In genomic region chr17:87350471-87351240, GRCm38 (mm10) we compare ENCODE assay signal across 8 mouse cellular contexts.
DNase-seq lines count a peak whose midpoint lies in the region; ATAC-seq lines count a peak whose summit lies in the region.

No protein-coding gene starts in this region.

- no peak overlapping the region for H3K4me3 ChIP-seq in intestine, embryonic 16.5 days (ENCODE audit: low read length)
- no peak overlapping the region for H3K4me3 ChIP-seq in stomach, embryonic 16.5 days (replicated peaks; ENCODE audit: low read length)

- H3K27me3 ChIP-seq in intestine, embryonic 16.5 days (replicated peaks; ENCODE audit: control insufficient read depth, insufficient read depth, low read length), result no peaks in the 10 kb centered on the region
- H3K27me3 ChIP-seq in stomach, embryonic 16.5 days (ENCODE audit: control insufficient read depth, insufficient read depth, low read length), result no peaks in the 10 kb centered on the region

- peaks cover 7% of the 10 kb centered on the region for H3K36me3 ChIP-seq in intestine, embryonic 16.5 days (ENCODE audit: control insufficient read depth, insufficient read depth, low read length)
- H3K36me3 ChIP-seq in stomach, embryonic 16.5 days (ENCODE audit: control insufficient read depth, insufficient read depth, low read length), result no peaks in the 10 kb centered on the region

- intact Hi-C loops in left cerebral cortex, postnatal 25 days (cut with DNase I), result no loop called here

- WGBS in intestine, embryonic 16.5 days, result 50% methylated on average over 13 of the region's 13 CpGs
- 53% methylated on average over 13 of the region's 13 CpGs for WGBS in stomach, embryonic 16.5 days

- 0 out of 2 replicates have a peak, but pooled peaks have one; percentile 6 for ATAC-seq in intestine, embryonic 16.5 days
- ATAC-seq in stomach, embryonic 16.5 days (ENCODE audit: insufficient read depth, low FRiP score), result peak; percentile 48; the same call in 1 of the 2 replicates
- no peak for ATAC-seq in megakaryocyte, adult 5-6 weeks (ENCODE audit: poor library complexity, severe bottlenecking)

- H3K27ac ChIP-seq in intestine, embryonic 16.5 days (ENCODE audit: low read length), result peak overlapping the region; percentile 93
- peak overlapping the region; percentile 77 for H3K27ac ChIP-seq in stomach, embryonic 16.5 days (ENCODE audit: low read length)

- H3K9me3 ChIP-seq in intestine, embryonic 16.5 days (ENCODE audit: control insufficient read depth, low read length), result no peaks in the 10 kb centered on the region
- no peaks in the 10 kb centered on the region for H3K9me3 ChIP-seq in stomach, embryonic 16.5 days (replicated peaks; ENCODE audit: control insufficient read depth, low read length)

- DNase-seq in urinary bladder, postnatal 14 days (ENCODE audit: low spot score), result peak; percentile 35
- no peak for DNase-seq in urinary bladder, adult 2 months (ENCODE audit: low spot score)
- DNase-seq in heart, adult 11 months, result peak; percentile 98
- no peak for DNase-seq in left cerebral cortex, postnatal 25 days (ENCODE audit: low spot score in 2 of 2)
- DNase-seq in thymus, postnatal 14 days, result no peak

- H3K9ac ChIP-seq in intestine, embryonic 16.5 days (ENCODE audit: low read depth, low read length), result peak overlapping the region; percentile 41; the same call in 1 of the 2 replicates
- peak overlapping the region; percentile 35; the same call in 1 of the 2 replicates for H3K9ac ChIP-seq in stomach, embryonic 16.5 days (ENCODE audit: low read length)

- 0 out of 2 replicates have a peak overlapping the region, but pooled peaks have one; percentile 8 for H3K4me2 ChIP-seq in intestine, embryonic 16.5 days (ENCODE audit: low read depth, low read length)
- H3K4me2 ChIP-seq in stomach, embryonic 16.5 days (ENCODE audit: low read depth, low read length), result 0 out of 2 replicates have a peak overlapping the region, but pooled peaks have one; percentile 15

- peaks cover 33% of the 10 kb centered on the region for H3K4me1 ChIP-seq in intestine, embryonic 16.5 days (ENCODE audit: control insufficient read depth, insufficient read depth, low read length)
- H3K4me1 ChIP-seq in stomach, embryonic 16.5 days (ENCODE audit: control insufficient read depth, insufficient read depth, low read length), result peaks cover 27% of the 10 kb centered on the region

Comparison
In these comparisons a context has a peak if more than half of its experiments do, and no peak if none do; other contexts are left out.
1. DNase-seq: peak in urinary bladder, postnatal 14 days (single experiment) and heart, adult 11 months (single experiment); none in urinary bladder, adult 2 months (single experiment), left cerebral cortex, postnatal 25 days (0 of 2) and thymus, postnatal 14 days (single experiment).